Mouse (Mus musculus) liver, embryonic 15.5 days (tissue): ENCODE measurements at regions not wholly inside any gene's neighbourhood (a gene's known extent, or its start where the extent isn't known, plus 50 kb on each side); places are given as distances from the start of the nearest gene placed in this dataset. TPM values are rescaled to one million over a fixed set of nuclear protein-coding genes. Genes with fewer than 3 reads are reported as not detected.

Experiments
- microRNA counts: library from miRNA; unstranded; fragments of <30 nt; microRNA quantifications from one replicate; lab custom pipeline; 2016
- microRNA-seq: library from miRNA; unstranded; fragments of <30 nt; microRNA quantifications from one replicate; pipeline ENCODE4, GENCODE M21; 2016

MicroRNAs in the stretch of these regions (microRNA counts, 519-probe panel; counts per million panel counts)
- 2,681 counts per million, percentile 52 among the panel's probes with 10 or more counts for microRNA mmu-miR-135a (lab: Ali Mortazavi, UCI)

Small RNA genes in the stretch of these regions (microRNA-seq; reads per million reads assigned to microRNA genes)
- not detected for gene Gm22582
- gene Mir1251 = 2.5 reads per million, percentile 2 among the genes with 10 or more reads in this experiment
- 1.3 reads per million for gene Mir135a-2
